Mouse (Mus musculus) neural tube, postnatal 0 days (tissue): ENCODE data around the gene Ucn3. TPM values are rescaled to one million over a fixed set of nuclear protein-coding genes. Genes with fewer than 3 reads are reported as not detected.

Experiments
- microRNA-seq: library from miRNA; unstranded; fragments of <30 nt; microRNA quantifications from one replicate; pipeline ENCODE4, GENCODE M21; 2016
- polyA plus RNA-seq: library from polyadenylated mRNA; unstranded; fragments of >200 nt; fragmentation: Nextera tagmentation; extraction: Ambion mirVana; gene quantifications from 2 replicates; pipeline ENCODE4 v1.2.1, GENCODE M21; 2015

The Ucn3 gene
- polyA plus RNA-seq: 0.13 TPM in 1 of 2 replicates, not detected in the other

GRCm38 (mm10) chr13:3945249-3945648 is at the start of gene Ucn3:
Gene Ucn3 (minus strand): TSS chr13:3945349.

GRCm38 (mm10) chr13:3917571-3918311 is 27.4 kb downstream of the Ucn3 start, which contains the start of the genes Net1 and Tubal3:
Gene Net1 (minus strand): TSS chr13:3918220.
Gene Tubal3 (plus strand): TSS chr13:3918274.

Small RNA genes within 50 kb of the gene (microRNA-seq; reads per million reads assigned to microRNA genes)
- gene Gm22460: not detected

Other genes with a start within 250 kb of the Ucn3 start
- gene Calml3, start 141.0 kb downstream of the Ucn3 start, polyA plus RNA-seq: not detected in 2 replicates
- gene Calm4, start 107.6 kb downstream of the Ucn3 start, polyA plus RNA-seq: 0.25 and 0.28 TPM in 2 replicates
- gene Calm5, start 91.2 kb downstream of the Ucn3 start, polyA plus RNA-seq: 0.43 TPM in 1 of 2 replicates, not detected in the other
- 11.9 and 12.0 TPM in 2 replicates for gene Net1, start 27.1 kb downstream of the Ucn3 start, polyA plus RNA-seq
- gene Tubal3, start 27.1 kb downstream of the Ucn3 start, polyA plus RNA-seq: not detected in 2 replicates
- 0.90 and 1.5 TPM in 2 replicates for gene Akr1c14, start 103.7 kb upstream of the Ucn3 start, polyA plus RNA-seq
- gene Akr1c18, start 205.3 kb upstream of the Ucn3 start, polyA plus RNA-seq: 0.25 and 0.54 TPM in 2 replicates
- gene Akr1c13, start 245.8 kb upstream of the Ucn3 start, polyA plus RNA-seq: 4.6 and 7.1 TPM in 2 replicates